ENCODE assay signal across 28 mouse cellular contexts in the genomic region with DNA sequence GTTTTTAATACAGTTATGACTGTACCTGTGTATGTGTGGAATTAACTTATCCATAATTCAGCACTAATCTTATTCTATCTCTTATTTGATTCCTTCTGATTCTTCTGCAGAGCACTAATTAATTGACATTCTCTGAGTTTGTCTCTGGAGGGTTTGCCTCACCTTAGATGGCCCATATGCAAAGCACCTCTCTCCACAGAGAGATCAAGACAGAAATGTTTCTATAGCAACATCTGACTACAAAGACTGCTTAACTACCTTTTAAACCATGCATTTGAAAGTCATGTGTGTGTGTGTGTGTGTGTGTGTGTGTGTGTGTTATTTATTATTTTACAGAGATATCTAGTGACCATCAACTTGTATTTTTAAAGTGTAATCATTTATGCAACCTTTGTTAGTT.
"Had no signal": no experiment of that assay in that cellular context is flagged by ENCODE, and none has a peak within 500 bp of the region (broad histone marks: within the 10 kb centered on the region; RNA-seq: fewer than 3 reads in every experiment).

No protein-coding gene starts in this region.

- H3K36me3 ChIP-seq: embryonic facial prominence, embryonic 10.5 days; embryonic facial prominence, embryonic 12.5 days; embryonic facial prominence, embryonic 13.5 days; embryonic facial prominence, embryonic 15.5 days; forebrain, embryonic 10.5 days; forebrain, embryonic 12.5 days; forebrain, embryonic 15.5 days had no signal

- H3K27me3 ChIP-seq: embryonic facial prominence, embryonic 12.5 days; embryonic facial prominence, embryonic 13.5 days; embryonic facial prominence, embryonic 15.5 days; forebrain, embryonic 12.5 days; forebrain, embryonic 13.5 days; forebrain, embryonic 15.5 days had no signal

- H3K9ac ChIP-seq: embryonic facial prominence, embryonic 12.5 days; embryonic facial prominence, embryonic 13.5 days; embryonic facial prominence, embryonic 15.5 days; forebrain, embryonic 12.5 days; forebrain, embryonic 13.5 days; forebrain, embryonic 15.5 days; forebrain, postnatal 0 days had no signal

- H3K4me1 ChIP-seq: embryonic facial prominence, embryonic 10.5 days; embryonic facial prominence, embryonic 12.5 days; embryonic facial prominence, embryonic 13.5 days; embryonic facial prominence, embryonic 15.5 days; forebrain, embryonic 10.5 days; forebrain, embryonic 12.5 days; forebrain, embryonic 13.5 days; forebrain, embryonic 15.5 days had no signal

- H3K4me2 ChIP-seq: embryonic facial prominence, embryonic 12.5 days; embryonic facial prominence, embryonic 13.5 days; embryonic facial prominence, embryonic 15.5 days; forebrain, embryonic 12.5 days; forebrain, embryonic 13.5 days; forebrain, embryonic 15.5 days had no signal

- H3K27ac ChIP-seq: embryonic facial prominence, embryonic 10.5 days; embryonic facial prominence, embryonic 12.5 days; embryonic facial prominence, embryonic 13.5 days; embryonic facial prominence, embryonic 15.5 days; forebrain, embryonic 10.5 days; forebrain, embryonic 12.5 days; forebrain, embryonic 13.5 days; forebrain, embryonic 15.5 days; gastrocnemius, adult 2 months had no signal

- DNase-seq: cerebellum, adult 2 months; cerebellum, adult 8-10 months; cerebellum, adult 9-10 months; cerebellum, adult 9-11 months; cerebellum, postnatal 10 days; cerebellum, postnatal 14 days; cerebellum, postnatal 25 days; cerebellum, postnatal 36 days; embryo, embryonic 11 days; forebrain, postnatal 0 days; gastrocnemius, adult 2 months; gastrocnemius, postnatal 10 days; gastrocnemius, postnatal 14 days; gastrocnemius, postnatal 25 days; gastrocnemius, postnatal 36 days; heart, adult 11 months; heart, adult 18-20 months had no signal

- ATAC-seq: forebrain, embryonic 13.5 days; forebrain, embryonic 14.5 days; forebrain, embryonic 15.5 days; forebrain, embryonic 16.5 days; forebrain, postnatal 0 days had no signal

- H3K9me3 ChIP-seq: embryonic facial prominence, embryonic 10.5 days; embryonic facial prominence, embryonic 12.5 days; embryonic facial prominence, embryonic 13.5 days; embryonic facial prominence, embryonic 15.5 days; forebrain, embryonic 10.5 days; forebrain, embryonic 12.5 days; forebrain, embryonic 13.5 days; forebrain, embryonic 15.5 days had no signal

- H3K4me3 ChIP-seq: embryonic facial prominence, embryonic 10.5 days; embryonic facial prominence, embryonic 12.5 days; embryonic facial prominence, embryonic 13.5 days; embryonic facial prominence, embryonic 15.5 days; erythroblast, embryonic 14.5 days; forebrain, embryonic 10.5 days; forebrain, embryonic 12.5 days; forebrain, embryonic 13.5 days; forebrain, embryonic 15.5 days; gastrocnemius, adult 2 months had no signal
